Mouse (Mus musculus) heart, adult 11 months (tissue): Measurements from ENCODE around the gene Mrpl12.
"Not testable (repeated sequence)": the region's sequence is repeated elsewhere in the genome, so short reads cannot be mapped to it uniquely, and the experiment has no call there.

ENCODE experiments used
- DNase-seq: peaks from one replicate; pipeline ENCODE4 v3.0.0; 2022

Gene Mrpl12

GRCm38 (mm10) chr11:120509940-120510339 lies 25.5 kb downstream of the Mrpl12 start:
- no peak for DNase-seq

DNA sequence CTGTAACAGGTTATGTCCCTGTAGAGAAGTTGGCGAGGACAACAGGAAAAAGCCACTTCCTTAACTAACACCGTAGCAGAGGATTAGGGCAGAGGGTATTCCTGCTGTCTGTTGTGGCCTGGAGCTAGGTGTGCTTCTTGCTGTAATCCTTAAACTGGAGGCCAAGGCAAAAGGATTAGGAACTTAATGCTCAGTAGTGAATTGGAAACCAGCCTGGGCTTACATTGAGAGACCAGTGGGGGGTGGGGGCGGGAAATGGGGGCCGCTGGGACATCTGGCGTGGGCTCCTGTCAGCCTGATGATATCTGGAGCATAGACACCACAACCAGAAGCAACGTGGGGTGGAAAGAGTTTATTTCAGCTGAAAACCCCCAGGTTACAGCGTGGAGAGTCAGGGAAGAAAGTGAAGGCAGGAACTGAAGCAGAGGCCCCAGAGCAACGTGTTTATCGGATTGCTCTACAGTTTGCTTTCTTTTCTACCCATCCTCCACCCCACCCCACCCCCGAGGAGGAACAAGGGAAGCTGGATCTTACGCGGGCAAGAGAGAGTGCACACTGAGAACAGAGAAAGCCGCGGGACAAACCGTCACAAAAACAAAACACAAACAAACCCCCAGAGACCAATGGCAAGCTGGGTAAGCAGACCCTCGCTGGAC lies 26.1 kb downstream of the Mrpl12 start:
- no peak for DNase-seq

GRCm38 (mm10) chr11:120512790-120513453 lies 28.5 kb downstream of the Mrpl12 start:
- no peak for DNase-seq

DNA sequence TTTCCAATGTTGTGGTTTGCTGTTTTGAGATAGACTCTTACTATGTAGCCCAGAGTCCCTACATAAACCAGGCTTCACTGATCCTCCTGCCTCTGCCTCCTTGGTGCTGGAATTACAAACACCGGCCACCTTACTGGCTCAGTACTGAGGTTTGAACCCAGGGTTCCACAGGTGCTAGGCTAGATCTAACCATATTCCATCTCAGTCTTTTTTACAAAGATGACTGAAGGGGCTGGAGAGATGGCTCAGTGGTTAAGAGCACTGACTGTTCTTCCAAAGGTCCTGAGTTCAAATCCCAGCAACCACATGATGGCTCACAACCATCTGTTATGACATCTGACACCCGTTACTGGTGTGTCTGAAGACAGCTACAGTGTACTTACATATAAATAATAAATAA lies 29.8 kb downstream of the Mrpl12 start:
- DNase-seq, result not testable (repeated sequence)

- peak; percentile 98 for DNase-seq
These were observed 31.2 kb downstream of the Mrpl12 start for GRCm38 (mm10) chr11:120515611-120516010.

DNA sequence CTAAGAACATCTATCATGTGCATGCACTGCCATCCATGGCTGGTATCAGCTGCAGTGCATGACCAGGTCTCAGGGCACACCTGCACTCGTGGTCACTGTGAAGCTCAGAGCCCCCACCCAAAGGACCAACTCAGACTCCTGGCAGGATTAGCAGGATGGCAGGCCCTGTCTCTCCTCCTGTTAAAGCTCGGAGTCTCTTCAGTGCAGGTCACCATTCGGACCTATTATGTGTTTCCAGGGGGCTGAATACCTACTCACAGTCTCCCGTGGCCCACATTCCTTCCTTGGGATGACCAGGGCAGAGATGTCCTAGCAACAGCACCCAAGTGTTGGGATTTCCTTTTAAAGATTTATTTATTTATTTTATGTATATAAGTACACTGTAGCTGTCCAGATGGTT lies 32.7 kb downstream of the Mrpl12 start:
- peak; percentile 90 for DNase-seq

DNA sequence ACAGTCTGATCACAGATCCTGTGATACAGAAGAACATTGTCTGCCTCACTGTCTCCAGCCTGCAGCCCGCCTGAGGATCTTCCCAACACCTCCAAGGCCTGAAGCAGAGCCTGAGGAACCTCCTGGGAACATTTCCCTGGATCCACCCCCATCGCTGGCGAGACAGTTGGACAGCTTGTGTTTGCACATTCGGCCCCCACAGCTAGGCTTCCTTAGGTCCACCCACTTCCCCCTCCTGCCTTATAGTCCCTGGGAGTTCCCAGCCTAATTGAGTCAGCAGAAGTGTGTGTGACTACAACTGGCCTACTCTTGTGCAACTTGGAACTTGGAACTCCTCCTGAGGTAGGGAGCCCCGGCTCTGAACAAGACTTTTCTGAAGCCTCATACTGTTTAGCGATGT lies 33.6 kb downstream of the Mrpl12 start:
- peak; percentile 99 for DNase-seq

DNA sequence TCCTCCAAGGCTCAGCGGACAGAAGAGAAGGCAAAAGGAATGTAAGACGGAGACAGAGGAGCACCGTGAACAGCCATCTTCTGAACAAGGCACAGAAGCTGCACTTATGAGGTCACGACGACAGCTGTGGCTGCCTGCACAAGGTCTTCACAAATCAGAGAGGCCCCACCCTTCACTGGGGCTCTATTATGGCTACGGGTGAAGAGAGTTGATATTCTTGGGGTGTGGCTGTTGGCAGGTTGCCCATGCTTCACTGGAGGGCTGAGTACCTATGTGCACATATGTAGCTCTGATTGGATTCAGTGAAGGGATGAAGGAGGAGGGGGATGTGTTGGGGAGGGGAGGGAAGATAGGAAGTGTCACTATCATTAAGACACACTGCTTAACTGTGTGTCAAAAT lies 34.1 kb downstream of the Mrpl12 start:
- DNase-seq, result peak; percentile 91

- DNase-seq, result peak; percentile 99
These were observed 35.3 kb downstream of the Mrpl12 start for GRCm38 (mm10) chr11:120519738-120520137.

DNA sequence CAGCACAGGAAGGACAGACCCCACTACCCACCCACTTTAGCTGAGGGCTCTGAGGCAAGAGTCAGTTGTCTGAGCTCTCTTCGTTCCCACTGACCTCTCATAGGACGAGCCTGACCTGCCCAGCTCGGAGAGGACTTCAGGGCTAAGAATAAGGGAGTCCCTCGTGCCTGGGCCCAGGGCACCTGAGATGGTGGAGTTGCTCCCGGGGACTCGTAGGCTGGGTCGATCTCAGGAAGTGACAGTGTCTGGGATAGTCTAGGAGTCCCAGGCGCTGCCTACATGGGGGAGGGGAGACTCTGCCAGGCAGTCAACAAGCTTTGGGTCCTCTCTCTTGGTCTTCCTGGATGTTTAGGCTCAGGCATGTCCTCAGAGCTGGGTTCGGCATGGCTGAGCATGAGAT lies 36.1 kb downstream of the Mrpl12 start:
- peak; percentile 90 for DNase-seq

DNA sequence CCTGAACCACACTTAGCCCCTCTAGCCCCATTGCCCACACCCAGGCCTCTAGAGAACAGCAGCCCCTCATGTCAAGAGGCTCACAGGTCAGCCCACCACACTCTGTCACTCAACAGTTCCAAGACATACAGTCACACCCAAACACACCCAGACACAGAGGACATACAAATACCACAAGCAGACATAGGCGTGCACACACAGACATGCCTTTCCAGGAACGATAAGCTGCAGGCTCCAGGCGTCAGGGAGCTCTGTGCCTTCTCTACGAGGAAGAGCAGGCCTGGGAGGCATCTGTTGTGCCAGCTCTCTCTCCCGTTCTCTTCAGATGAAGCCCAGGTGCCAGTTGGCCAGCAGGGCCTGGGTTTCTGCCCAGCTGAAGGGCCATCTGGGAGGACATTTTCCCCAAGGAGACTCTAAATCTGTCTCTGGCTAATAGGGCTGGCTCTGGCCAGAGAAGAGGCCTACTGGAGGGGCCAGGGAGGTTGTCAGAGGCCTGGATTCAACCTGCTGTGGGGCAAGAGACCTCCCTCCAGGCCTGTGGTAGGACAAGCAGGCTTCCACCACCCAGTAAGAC lies 36.6 kb downstream of the Mrpl12 start:
- DNase-seq, result peak; percentile 97

DNA sequence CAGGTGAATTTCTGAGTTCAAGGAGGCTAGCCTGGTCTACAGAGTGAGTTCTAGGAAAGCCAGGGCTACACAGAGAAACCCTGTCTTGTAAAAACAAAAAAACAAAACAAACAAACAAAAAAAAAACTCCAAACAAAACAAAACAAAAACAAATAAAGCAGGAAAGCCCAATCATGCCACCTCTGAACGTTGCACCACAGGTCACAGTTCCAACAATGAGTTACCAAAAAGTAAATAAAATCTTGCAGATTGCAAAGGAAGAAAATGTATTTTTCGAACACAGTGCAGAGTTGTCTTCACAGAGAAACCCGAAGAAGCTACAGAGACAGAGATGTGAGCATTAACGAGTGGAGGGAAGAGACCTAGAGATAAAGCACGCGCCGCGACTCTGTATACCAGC lies 38.2 kb downstream of the Mrpl12 start:
- no peak for DNase-seq

DNA sequence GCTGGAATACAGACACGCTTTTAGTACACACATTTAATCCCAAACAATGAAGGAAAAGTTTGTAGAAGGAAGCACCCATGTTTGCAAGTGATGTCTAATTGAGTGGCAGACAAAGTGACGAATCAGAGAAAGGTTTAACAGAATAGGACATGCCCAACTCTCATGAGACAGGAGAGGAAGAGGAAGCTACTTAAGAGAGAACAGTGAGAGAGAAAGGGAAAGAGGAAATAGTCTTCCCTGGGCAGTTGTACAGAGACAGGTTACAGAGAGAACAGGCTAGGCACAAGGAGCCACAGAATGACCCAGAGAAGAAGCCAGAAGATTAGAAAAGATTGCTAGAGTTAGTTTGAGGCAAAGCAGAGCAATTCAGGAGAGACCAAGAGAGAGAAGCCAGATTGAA lies 41.5 kb downstream of the Mrpl12 start:
- no peak for DNase-seq

- no peak for DNase-seq
These were observed 43.4 kb downstream of the Mrpl12 start for GRCm38 (mm10) chr11:120527690-120528354.

- no peak for DNase-seq
These were observed 44.5 kb downstream of the Mrpl12 start for GRCm38 (mm10) chr11:120528903-120529302.

DNA sequence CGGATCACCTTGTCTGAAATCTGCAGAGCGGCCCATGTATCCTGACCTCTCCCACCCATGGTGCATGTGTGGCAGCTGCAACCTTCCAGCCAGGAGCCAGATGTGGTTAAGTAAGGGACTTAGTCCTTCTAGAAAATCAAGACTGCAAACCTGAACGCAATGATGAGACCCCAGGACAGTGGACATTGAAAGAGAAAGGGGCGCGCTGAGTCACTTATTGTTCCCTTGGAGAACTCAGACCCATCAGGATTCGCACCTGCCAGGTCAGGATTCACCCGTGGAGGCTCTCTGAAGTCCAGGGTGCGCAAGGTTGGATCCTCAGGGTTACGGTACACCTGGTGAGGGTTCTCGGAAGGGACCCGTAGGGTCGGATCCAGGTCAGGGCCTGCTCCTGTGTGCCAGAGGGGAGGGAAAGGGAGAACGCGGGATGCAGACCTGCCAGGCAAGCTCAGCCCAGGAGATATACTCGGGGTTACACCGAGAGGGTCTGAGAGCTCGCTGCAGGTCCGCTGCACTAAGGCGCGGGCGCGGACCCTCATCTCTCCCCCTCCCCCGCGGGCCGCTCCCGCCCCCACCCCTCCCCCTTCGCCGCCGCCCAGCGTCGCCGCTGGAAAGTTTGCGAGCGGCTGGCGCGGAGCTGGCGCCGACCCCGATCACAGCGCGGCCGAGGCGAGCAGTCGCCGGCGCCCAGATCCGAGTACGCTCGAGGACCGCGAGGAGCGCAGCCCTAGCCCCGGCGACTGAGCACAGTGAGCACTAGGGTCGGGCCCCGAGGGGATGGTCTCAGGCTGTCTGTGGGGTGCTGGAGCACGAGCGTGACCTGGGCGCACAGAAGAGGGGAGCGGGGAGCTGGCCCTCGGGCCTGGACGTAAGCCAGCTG lies 45.9 kb downstream of the Mrpl12 start, which contains the start of gene Gcgr:
Gene Gcgr (plus strand): TSS at position 615 of the 880 bp plus-strand sequence.
- DNase-seq, result no peak

GRCm38 (mm10) chr11:120531646-120532045 lies 47.2 kb downstream of the Mrpl12 start:
- no peak for DNase-seq

DNA sequence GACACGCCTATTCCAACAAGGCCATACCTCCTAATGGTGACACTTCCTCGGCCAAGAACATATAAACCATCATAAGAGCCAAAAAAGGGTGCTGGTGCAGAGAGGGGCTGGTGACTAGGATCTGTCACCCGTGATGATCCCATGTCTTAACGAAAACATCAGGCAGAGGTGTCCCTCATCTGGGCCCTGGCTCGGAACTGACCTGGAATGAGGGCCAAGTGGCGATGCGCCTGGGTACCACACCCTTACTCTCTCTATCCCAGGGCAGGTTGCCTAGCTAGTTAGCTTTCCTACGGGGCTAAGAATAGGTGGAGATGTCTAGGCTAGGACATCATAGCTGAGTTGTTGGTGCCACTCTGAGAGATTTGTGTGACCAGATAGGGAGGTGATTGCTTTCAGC lies 49.7 kb downstream of the Mrpl12 start:
- peak; percentile 91 for DNase-seq

GRCm38 (mm10) chr11:120535145-120535544 lies 50.7 kb downstream of the Mrpl12 start:
- DNase-seq, result peak; percentile 93

DNA sequence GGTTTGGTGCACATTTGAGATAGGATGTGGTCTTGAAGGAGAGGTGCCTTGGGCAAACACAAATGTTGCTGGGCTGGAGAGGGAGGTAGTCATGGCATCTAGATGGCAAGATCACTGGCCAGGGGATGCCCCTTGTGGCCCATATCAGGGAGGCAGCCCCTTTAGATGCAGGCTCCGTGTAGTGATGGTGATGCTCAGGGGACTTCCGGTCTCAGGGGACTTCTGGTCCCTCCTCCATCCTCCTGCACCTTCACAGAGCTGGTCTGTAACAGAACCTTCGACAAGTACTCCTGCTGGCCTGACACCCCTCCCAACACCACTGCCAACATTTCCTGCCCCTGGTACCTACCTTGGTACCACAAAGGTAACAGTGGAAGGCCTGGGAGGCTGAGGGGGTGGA lies 51.4 kb downstream of the Mrpl12 start:
- DNase-seq, result no peak

DNA sequence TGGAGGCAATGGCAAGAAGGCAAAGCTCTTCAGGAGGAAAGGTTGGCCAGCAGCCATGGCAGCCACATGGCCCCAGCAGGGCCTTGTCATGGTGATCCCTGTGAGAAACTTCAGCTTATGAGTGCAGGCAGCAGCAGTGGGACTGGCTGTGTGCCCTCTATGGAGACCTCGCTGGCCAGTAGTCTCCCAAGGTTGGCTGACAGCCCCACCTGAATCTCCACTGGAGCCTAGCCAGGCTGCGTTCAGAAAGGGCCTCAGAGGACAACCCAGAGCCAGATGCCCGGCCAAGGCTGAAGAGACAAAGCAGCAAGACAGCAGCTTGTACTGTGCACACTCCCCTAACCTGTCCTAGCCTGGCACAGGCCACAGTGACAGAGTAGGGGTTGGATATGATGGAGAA lies 54.1 kb downstream of the Mrpl12 start:
- DNase-seq, result peak; percentile 98
